Mouse (Mus musculus) heart, postnatal 36 days (tissue): ENCODE measurements at regions not wholly inside any gene's neighbourhood (a gene's known extent, or its start where the extent isn't known, plus 50 kb on each side); places are given as distances from the start of the nearest gene placed in this dataset.

Source experiments
- DNase-seq, 2 experiments: peaks; one replicate each; pipeline ENCODE4 v3.0.0; 2021 to 2022
- intact Hi-C: fragments of 180-260 bp; cut with DNase I; formaldehyde crosslinking; loops from one replicate; pipeline ENCODE4 v1.15.1; 2025

DNA sequence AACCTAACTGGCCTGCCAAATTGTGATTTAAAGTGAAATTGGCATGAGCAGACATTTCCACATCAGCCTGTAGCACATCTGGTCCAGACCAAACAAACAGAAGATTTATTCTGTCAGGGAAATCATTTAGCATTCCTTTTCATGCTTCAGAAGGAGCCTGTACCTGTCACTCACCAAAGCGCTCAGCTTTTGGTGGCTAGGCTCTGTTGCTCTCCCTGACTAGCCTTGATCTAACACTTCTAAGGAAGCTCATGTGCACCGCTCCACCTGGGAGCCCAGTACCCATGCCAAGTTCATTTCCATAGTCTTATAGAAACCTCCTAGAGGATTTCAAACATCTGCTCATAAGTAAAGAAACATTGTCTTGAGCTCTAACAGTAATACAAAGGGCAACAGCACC is 253.8 kb upstream of the Tfap2d start:
- intact Hi-C loops = no loop called here
- no peak for DNase-seq

DNA sequence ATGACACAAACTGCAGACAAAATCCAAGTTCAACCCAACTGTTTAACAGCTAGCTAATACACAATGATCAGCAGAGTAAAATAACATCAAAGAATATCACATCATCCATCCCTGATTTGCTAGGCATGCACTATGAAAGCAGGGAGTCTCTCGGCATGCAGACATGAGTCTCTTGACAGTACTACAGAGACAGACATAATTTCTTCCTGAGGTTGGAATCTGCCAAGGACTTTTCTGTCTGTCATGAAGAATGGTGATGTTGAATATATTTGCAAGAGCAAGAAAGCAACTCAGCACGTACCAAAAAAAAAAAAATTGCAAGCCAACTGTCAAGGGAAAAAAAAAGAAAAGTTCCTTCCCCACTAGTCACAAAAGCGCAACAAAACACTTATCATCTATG is 245.4 kb upstream of the Tfap2d start:
- DNase-seq = no peak
- intact Hi-C loops = no loop called here

DNA sequence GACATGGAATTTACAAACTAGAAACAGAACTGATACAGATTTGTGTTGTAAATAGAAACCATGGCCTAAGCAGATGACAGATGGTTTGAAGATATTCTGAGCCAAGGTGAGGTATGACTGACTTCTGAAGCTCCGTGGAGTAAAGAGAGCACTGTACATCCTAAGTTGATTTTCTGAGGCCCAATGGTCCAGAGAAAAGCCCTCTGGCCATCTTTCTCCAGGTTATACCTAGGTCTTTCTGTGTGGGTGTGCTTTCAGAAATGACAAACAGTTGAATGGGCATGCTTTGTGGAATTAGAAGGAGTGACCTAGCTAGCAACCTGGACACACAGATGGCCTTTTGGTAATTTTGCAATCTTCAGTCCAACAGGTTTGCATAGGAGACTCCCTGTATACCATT is 199.6 kb upstream of the Tfap2d start:
- intact Hi-C loops = no loop called here
- DNase-seq = no peak

DNA sequence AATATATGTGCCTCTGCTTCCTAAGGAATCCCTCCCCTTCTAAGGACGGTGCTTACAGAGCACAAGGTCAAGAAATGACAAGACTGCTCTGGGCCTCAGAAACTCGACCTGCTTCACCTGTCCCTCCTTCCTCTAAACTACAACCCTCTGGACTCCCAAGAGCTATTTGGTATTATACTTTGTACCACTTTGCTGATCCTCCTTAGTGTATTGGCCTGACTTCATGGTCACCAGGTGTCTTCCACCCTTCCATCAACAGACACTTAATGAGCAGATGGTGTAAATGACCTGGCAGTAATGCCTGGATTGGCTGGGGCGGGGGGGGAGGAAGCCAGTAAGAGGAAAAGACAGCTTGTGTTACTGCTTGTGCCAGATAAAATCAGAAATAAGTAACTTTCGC is 199.1 kb upstream of the Tfap2d start:
- no peak for DNase-seq
- intact Hi-C loops = no loop called here

DNA sequence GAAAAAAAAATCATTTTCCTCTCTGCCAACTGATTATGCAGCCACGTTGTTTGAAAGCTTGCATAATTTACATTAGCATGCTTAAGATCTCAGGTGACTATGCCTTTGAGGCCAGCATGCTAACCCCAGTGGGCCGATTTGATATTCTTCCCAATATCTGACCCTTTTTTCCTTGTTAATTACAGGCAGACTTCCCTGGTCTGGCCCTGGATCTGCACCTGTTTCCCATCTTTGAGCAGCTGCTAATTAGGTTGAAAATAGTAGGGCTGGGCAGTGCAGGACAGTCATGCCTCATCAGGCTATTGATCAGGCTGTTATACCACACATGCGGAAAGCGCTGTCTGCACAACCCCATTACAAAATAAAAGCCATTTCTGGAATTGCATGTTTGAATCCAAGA is 191.2 kb upstream of the Tfap2d start:
- intact Hi-C loops = no loop called here
- DNase-seq = no peak

DNA sequence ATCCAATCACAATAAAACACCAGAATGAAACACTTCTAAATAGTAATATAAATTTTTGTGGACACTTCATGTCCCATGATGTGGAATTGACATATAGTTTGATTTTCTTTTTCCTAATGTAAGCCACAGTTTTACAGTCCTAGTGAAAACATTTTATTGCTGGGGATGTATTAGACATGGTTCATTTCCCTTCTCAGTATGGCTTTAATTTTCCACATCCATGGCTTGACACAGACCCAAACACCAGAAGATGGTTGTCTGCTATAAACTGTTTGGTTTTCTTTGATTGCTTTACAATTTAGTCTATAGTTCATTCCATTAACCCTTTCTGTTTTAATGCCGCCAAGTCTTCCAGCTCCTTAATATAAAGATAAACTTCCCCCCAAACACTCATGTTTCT is 146.5 kb upstream of the Tfap2d start:
- intact Hi-C loops = no loop called here
- no peak for DNase-seq

DNA sequence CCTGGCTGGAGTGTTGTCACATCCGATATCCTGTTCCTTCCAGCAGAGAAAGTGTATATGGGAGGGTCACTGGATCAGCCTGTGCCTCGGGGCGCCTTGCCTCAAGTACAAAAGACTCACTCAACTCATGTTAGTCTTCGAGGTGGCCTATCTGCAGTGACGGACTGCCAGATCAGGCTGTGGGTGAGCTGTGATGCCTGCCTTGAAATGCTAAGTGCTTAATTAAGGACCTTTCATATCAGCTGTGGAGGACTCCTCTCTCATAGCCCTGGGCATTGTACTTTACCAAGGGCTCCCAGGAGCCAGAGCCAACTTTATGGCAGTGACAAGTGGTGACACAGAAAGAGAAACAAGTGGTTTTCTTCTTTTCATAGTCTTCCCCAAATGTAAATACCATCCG is 145.8 kb upstream of the Tfap2d start:
- intact Hi-C loops = no loop called here
- no peak for DNase-seq

DNA sequence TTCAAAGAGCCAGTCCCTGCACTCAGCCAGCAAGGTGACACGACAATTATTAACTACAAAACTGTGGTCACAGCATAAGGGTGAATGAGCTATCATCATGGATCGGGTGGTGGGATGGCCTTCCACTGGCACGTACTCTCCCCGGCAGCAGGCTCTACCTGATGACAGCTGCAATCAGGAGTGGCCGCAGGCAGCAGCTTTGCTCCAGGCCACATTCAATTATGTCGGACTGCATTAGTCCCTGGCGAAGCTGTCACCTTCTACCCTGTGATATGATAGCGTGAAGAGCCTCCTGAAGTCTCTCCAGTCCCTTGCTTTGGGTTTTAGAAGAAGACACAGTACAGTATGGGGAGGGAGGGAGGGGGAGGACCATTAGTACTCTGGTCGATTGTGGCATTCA is 141.4 kb upstream of the Tfap2d start:
- no peak for DNase-seq

DNA sequence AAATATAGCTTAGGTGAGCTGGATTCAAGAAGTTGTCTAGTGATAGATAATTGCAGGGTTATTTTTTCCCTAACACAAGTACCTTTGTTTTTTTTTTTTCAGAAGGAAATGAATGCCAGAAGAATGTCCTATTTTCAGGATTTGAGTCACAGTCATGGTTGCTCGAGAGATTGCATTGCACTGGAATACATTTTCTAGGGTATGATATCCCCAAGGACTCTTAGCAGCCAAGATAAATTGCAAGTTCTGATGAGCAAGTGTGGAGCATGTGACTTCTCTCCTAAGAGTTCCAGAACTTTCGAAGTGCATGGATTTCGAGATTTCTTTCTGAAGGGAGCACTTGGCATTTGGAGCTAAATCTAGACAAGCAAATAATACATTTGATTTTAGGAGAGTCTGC is 140.9 kb upstream of the Tfap2d start:
- intact Hi-C loops = no loop called here
- no peak for DNase-seq

More for the DNA sequence above, 141.4 kb upstream of the Tfap2d start:
- intact Hi-C loops = no loop called here

DNA sequence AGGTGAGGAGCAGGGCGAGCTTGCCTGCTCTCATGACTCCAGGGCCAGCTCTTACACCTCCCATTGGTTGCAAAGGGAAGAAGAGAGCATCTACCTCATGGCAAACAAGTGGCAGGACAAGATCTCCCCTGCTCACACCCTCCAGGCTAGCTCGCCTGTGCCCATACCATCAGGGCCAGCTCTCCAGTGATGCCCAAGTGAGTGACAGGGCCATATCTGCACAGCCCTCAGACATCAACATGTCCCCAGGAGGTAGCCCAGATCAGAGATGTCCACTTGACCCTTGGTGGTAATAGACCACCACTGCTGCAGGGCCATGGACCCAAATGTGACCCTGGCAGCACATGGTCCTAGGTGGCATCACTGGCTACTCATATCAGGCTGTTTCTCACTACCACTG is 133.9 kb upstream of the Tfap2d start:
- DNase-seq = no peak
- intact Hi-C loops = no loop called here

DNA sequence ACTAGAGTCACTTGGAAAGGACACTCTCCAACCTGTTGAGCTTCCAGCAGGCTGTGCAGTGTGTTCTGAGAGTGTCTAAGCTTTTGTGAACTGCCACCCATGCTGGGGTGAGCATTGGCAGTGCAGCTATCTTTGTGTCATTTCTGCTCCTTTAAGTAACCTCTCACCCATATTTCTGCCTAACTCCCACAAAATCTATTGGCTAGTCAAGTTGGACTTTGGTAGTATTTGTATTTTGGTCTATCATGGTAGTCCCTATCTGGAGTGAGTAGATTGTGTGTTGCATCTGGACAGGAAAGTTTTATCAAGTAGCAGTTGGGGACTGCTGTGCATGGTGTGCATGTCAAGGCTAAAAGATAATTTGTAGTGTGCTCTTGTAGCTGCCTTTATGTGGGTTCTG is 132.6 kb upstream of the Tfap2d start:
- intact Hi-C loops = no loop called here
- no peak for DNase-seq

DNA sequence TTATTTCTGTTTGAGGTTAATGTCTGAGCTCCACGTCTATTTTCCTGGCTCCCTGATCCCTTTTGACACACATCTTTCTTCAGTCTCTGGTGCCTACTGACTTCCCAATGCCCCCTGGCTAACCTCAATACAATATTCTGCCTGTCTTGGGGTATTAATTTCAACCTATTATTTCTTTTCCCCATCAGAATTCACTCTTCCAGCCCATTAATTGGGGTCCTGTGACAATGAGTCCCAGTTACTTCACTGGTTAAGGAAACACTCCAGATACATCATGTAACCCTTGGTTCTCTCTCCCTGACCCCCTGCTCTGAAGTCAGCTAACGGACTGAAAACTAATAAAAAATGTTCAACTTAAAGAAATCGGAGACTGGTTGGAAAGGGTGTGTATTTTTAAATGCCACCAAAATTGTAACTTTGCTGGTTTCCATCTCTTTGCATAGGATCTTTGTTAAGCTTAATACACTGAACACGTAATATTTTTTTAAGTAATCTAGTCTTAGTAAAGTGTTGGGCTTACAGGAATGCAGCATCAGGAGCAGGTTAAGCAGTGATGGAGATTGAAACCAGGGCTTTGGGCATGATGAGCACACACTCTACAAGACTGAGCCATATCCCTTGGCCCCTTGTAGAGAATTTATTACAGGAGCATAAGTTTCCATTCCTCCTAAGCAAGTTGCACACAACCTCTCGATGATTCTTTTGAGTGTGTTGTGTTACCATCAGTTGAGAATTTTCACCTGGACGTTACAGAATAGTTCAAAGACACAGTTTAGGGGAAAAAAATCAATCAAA is 128.8 kb upstream of the Tfap2d start:
- intact Hi-C loops = no loop called here
- DNase-seq = no peak

DNA sequence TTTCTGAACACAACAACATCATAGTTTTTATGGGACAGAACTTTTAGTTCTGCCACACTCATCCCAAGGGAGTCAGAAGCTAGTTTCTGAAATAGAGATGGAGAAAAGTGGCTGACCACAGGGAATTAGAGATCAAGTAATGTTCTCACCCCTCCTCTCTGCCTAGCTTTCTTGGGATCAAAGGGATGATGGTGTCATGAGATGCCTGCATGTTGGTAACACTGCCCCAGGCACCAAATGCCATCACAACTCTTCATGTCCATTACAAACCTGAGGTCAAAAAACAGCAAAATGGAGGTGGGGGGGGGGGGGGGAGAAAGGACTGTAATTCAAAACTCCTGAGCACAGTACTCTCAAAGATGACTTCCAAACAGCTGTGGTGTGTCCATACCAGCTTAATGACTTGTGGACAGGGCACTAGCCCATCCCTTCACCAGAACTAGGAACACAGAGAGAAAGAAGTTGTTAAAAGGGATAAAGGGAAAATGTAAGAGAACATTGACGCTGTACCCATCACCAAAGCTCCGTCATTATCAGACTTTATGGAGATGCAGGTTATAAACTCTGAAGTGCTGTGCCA is 127.9 kb upstream of the Tfap2d start:
- intact Hi-C loops = loop anchor here (5.0 kb wide), 1 partner anchor 563 kb away; no protein-coding TSS in a partner anchor
- DNase-seq = no peak

DNA sequence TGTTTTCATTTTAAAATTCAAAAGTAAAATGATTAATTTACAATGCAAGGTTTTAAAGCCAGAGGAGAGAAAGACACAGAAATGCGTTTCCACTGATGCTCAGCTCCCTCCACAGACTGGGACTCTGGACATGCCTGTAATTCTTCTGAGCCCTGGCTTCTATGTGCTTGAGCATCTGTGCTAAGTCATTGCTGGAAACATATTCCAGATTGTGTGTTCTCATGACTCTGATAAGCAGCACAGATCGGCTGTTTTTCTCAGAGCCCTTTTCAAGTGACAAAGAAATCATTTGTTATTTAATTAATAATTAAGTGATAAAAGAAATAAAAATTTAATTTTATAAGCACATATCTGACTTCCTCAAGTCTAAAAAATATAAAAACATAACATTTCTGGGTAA is 127.3 kb upstream of the Tfap2d start:
- no peak for DNase-seq
- intact Hi-C loops = loop anchor here (5.0 kb wide), 1 partner anchor 563 kb away; no protein-coding TSS in a partner anchor

DNA sequence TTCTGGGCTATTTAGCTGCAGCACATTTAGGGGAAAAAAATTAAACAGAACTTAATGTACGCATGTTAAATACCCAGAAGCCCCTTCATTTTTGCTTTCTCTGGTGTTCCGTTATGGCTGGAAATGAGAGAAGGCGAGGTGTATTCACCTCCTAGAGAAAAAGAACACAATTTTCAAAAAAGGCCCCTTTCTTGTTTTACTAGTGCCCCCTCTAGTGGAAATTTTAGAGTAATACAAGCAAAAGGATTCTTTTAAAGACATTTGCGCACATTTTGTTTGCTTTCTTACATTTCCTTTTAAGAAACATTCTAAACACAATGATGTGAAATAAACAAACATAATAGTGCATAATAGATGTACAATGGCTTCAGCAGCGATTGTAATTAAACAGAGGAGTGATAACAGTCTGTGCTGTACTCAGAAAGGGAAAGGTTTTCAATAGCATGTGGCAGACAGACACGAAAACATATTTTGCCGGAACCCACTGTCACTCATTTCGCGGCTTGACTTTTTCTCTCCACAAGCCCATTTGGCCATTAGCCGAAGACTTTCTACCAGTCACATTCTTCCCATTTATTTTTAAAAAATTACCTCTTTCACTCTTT is 126.0 kb upstream of the Tfap2d start:
- no peak for DNase-seq
- intact Hi-C loops = loop anchor here (2.0 to 5.0 kb wide), 2 partner anchors 565 to 616 kb away; no protein-coding TSS in a partner anchor

DNA sequence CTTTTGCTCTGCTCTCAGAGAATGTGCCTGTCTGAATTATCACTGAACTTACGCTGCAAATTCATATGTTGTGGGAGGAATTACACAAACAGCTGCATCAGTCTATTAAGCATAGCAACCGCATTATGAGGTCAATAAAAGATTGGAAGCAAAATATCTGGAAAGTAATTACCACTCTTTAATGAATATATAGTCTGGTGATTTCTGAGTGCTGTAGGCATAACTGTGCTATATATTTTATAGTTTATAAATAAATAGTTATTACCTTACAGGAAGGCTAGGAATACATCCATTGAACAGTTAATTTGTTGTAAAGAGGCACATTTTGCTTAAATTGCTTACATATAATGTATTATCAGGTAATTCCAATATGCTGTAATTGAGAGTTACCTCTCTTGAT is 123.7 kb upstream of the Tfap2d start:
- intact Hi-C loops = loop anchor here (5.0 kb wide), 1 partner anchor 567 kb away; no protein-coding TSS in a partner anchor
- DNase-seq = no peak

DNA sequence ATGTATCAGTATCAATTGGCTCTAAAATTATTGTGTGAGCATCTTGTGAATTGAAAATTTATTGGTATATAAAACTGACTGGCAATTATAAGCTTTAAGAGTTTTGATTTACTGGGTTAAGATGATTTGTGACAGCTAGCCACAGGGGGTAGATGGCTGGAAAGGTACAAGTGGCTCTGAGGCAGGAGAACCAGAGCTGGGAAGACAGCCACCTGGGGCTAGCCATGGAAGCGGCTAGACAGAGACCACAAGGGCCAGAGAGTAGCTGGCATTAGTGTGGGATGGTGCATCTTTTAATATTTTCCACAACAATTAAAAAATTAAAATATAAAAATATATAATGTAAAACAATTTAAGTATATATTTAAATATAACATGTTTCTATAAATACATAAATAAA is 86.0 kb upstream of the Tfap2d start:
- DNase-seq = no peak
- intact Hi-C loops = no loop called here
